Mouse (Mus musculus) intestine, postnatal 0 days (tissue): ENCODE measurements around the gene Ppp1r2. TPM values are rescaled to one million over a fixed set of nuclear protein-coding genes. Genes with fewer than 3 reads are reported as not detected.

ENCODE experiments used
- ATAC-seq: fragments of 200-750 bp; cut with Nextera tagmentation; 2 replicates; pipeline ENCODE4 v1.8.0; 2017; ENCODE audit warnings: mild to moderate bottlenecking, moderate TSS enrichment, moderate library complexity
- H3K27ac ChIP-seq: fragments of 300-500 bp; sonication (generic); 2 replicates; pipeline ENCODE4 v1.5.1; 2014; ENCODE audit warnings: mild to moderate bottlenecking, low read depth, low read length, moderate library complexity
- H3K27me3 ChIP-seq: fragments of 300-500 bp; sonication (generic); replicated peaks from 2 replicates; pipeline ENCODE4 v1.6.1; 2014; ENCODE audit warnings: low read length, mixed read lengths; ENCODE audit not compliant: control insufficient read depth, insufficient read depth
- H3K36me3 ChIP-seq: fragments of 300-500 bp; sonication (generic); 2 replicates; pipeline ENCODE4 v1.6.1; 2014; ENCODE audit warnings: mild to moderate bottlenecking, moderate library complexity; ENCODE audit not compliant: control insufficient read depth, insufficient read depth
- H3K4me1 ChIP-seq: fragments of 300-500 bp; sonication (generic); replicated peaks from 2 replicates; pipeline ENCODE4 v1.6.1; 2014; ENCODE audit warnings: antibody characterized with exemption, low read length, mixed read lengths; ENCODE audit not compliant: control insufficient read depth, insufficient read depth
- H3K4me2 ChIP-seq: fragments of 300-500 bp; sonication (generic); replicated peaks from 2 replicates; pipeline ENCODE4 v1.6.1; 2014; ENCODE audit warnings: low read depth, mild to moderate bottlenecking, moderate library complexity
- H3K4me3 ChIP-seq: fragments of 300-500 bp; sonication (generic); 2 replicates; pipeline ENCODE4 v1.5.1; 2014; ENCODE audit warnings: low read depth, low read length
- H3K9ac ChIP-seq: fragments of 300-500 bp; sonication (generic); 2 replicates; pipeline ENCODE4 v1.6.1; 2014; ENCODE audit warnings: mild to moderate bottlenecking, low read depth, low read length
- H3K9me3 ChIP-seq: fragments of 300-500 bp; sonication (generic); 2 replicates; pipeline ENCODE4 v1.6.1; 2016; ENCODE audit warnings: mixed run types; ENCODE audit not compliant: control insufficient read depth
- CTCF ChIP-seq: sonication (generic); IDR thresholded peaks from 2 replicates; pipeline ENCODE4 v1.5.1; 2016; ENCODE audit warnings: low read depth, mild to moderate bottlenecking, control low read depth, antibody characterized with exemption, moderate library complexity
- WGBS: fragments of 180-500 bp; shearing (Covaris S2); extraction: QIAGEN DNeasy Blood & Tissue Kit; methylation state at CpG from one replicate; pipeline ENCODE4 v1.1.7; 2014; 5-methylcytosine and 5-hydroxymethylcytosine counted together
- polyA plus RNA-seq: library from polyadenylated mRNA; unstranded; fragments of >200 nt; fragmentation: Nextera tagmentation; extraction: Ambion mirVana; gene quantifications from 2 replicates; pipeline ENCODE4 v1.2.1, GENCODE M21; 2015

Ppp1r2 gene
- polyA plus RNA-seq, 1 experiment from 2014 or later = 80.4 TPM

GRCm38 (mm10) chr16:31232491-31233166 is 42.4 kb downstream of the Ppp1r2 start:
- Histone ChIP-seq H3K9ac (no peak overlapping the region), H3K4me2 (no peak overlapping the region), H3K9me3 (no peaks in the 10 kb centered on the region), H3K27ac (no peak overlapping the region), H3K4me1 (no peaks in the 10 kb centered on the region; the same call in 1 of the 2 replicates), H3K27me3 (no peaks in the 10 kb centered on the region), H3K36me3 (no peaks in the 10 kb centered on the region), H3K4me3 (no peak overlapping the region)
- WGBS = 54% methylated on average over 5 of the region's 5 CpGs
- TF ChIP-seq CTCF = no peak
- no peak for ATAC-seq

GRCm38 (mm10) chr16:31231591-31231990 is 43.5 kb downstream of the Ppp1r2 start:
- no peaks in the 10 kb centered on the region; the same call in 1 of the 2 replicates for H3K4me1 ChIP-seq
- H3K27me3 ChIP-seq = no peaks in the 10 kb centered on the region
- no peaks in the 10 kb centered on the region for H3K9me3 ChIP-seq
- ATAC-seq = no peak
- no peaks in the 10 kb centered on the region for H3K36me3 ChIP-seq
- H3K4me2 ChIP-seq = no peak overlapping the region
- 63% methylated on average over 5 of the region's 5 CpGs for WGBS
- H3K4me3 ChIP-seq = no peak overlapping the region
- no peak overlapping the region for H3K9ac ChIP-seq
- TF ChIP-seq CTCF = no peak
- H3K27ac ChIP-seq = no peak overlapping the region

DNA sequence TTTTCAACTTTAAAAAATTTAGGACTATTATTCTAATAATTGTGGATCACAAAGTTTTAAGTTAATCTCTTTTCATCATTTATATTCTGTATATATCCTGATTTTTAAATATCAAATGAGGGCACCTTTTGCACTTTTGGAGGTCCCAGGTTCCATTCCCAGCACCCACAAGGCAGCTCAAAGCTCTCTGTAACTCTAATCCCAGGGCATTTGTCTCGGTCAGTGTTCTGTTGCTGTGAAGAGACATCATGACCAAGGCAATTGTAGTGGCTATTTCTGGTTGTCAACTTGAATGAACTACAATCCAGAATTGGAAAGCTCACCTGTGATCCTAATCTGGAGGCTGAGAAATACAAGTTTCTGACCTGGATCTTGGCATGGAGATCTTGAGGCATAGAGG is 47.3 kb downstream of the Ppp1r2 start:
- no peak overlapping the region for H3K9ac ChIP-seq
- no peak overlapping the region for H3K4me2 ChIP-seq
- no peak for TF ChIP-seq CTCF
- ATAC-seq = no peak
- no peaks in the 10 kb centered on the region for H3K9me3 ChIP-seq
- H3K4me3 ChIP-seq = no peak overlapping the region
- no peaks in the 10 kb centered on the region for H3K4me1 ChIP-seq
- no peak overlapping the region for H3K27ac ChIP-seq
- 89% methylated on average over 1 of the region's 1 CpGs for WGBS
- no peaks in the 10 kb centered on the region for H3K27me3 ChIP-seq
- H3K36me3 ChIP-seq = no peaks in the 10 kb centered on the region

DNA sequence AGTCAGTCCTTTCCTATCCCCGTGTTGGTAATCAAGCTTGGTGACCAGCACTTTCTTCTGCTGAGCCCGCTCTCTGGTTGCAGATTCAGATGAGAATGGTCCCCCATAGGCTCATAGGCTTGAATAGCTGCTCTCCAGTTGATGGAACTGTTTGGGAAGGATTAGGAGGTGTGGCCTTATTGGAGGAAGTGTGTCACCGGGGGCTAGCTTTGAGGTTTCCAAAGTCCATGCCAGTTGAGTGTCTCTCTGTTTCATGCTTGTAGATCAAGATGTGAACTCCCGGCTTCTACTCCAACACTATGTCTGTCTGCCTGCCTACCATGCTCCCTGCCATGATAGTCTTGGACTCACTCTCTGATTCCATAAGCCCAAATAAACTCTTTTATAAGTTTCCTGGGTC is 59.8 kb downstream of the Ppp1r2 start:
- Histone ChIP-seq H3K27me3 (no peaks in the 10 kb centered on the region), H3K36me3 (no peaks in the 10 kb centered on the region), H3K4me1 (no peaks in the 10 kb centered on the region), H3K4me3 (no peak overlapping the region), H3K9me3 (no peaks in the 10 kb centered on the region), H3K4me2 (no peak overlapping the region), H3K27ac (no peak overlapping the region), H3K9ac (no peak overlapping the region)
- ATAC-seq = no peak
- WGBS = 93% methylated on average over 4 of the region's 4 CpGs
- TF ChIP-seq CTCF = no peak

DNA sequence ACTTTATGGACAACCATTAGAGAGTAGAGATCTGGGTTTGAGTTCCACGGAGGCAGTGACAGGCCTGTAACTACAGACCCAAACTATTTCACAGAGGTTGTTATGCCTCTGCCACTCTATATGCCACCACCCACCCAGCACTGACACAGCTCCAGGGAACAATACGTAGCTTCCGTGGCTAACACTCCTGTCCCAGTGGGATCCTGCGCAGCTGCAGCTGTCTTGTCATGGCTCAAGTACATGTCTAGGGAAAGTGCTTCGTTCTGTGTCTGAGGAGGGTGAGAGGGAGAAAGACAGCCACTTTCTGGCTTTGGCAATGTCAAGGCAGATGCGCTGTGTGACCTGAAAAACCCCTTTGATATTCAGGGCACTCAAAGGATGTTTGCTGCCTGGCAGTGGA is 61.6 kb downstream of the Ppp1r2 start:
- Histone ChIP-seq H3K4me3 (no peak overlapping the region), H3K9me3 (no peaks in the 10 kb centered on the region), H3K9ac (no peak overlapping the region), H3K27ac (no peak overlapping the region), H3K4me2 (no peak overlapping the region), H3K27me3 (no peaks in the 10 kb centered on the region), H3K4me1 (no peaks in the 10 kb centered on the region), H3K36me3 (no peaks in the 10 kb centered on the region)
- 93% methylated on average over 6 of the region's 6 CpGs for WGBS
- TF ChIP-seq CTCF = no peak
- ATAC-seq = no peak

- Histone ChIP-seq H3K9me3 (no peaks in the 10 kb centered on the region), H3K9ac (no peak overlapping the region), H3K36me3 (no peaks in the 10 kb centered on the region), H3K27ac (no peak overlapping the region), H3K27me3 (no peaks in the 10 kb centered on the region), H3K4me3 (no peak overlapping the region), H3K4me2 (no peak overlapping the region), H3K4me1 (no peaks in the 10 kb centered on the region)
- 63% methylated on average over 9 of the region's 9 CpGs for WGBS
- ATAC-seq = no peak
- no peak for TF ChIP-seq CTCF
Observed at GRCm38 (mm10) chr16:31211503-31211902, 63.6 kb downstream of the Ppp1r2 start.
